ENCODE assay signal across 13 mouse cellular contexts in the genomic region with DNA sequence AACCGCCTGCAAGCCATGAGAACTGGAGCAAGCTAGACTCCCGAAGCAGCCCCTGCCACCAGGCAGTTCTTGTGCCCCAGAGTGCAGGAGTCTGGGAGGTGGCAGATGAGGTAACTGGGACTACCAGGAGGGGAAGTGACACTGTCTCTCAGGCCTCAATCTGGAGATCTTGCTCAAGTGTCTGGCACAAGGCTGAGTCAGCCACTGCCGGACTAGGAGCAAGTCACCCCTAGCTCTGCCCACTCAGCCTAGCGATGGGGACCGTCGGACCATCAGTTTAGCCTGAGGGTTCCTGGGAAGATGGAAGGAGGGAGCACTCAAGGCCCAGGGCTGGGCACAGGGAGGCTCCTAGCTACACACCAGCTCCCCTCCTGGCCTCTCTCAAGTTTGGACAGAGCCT. TPM values are rescaled to one million over a fixed set of nuclear protein-coding genes. Genes with fewer than 3 reads are reported as not detected.
A peak's percentile ranks its signal among the peaks of the same experiment; 100 is the strongest.
DNase-seq lines count a peak whose midpoint lies in the region; ATAC-seq and TF ChIP-seq lines count a peak whose summit lies in the region.
"Had no signal": no experiment of that assay in that cellular context is flagged by ENCODE, and none has a peak within 500 bp of the region (broad histone marks: within the 10 kb centered on the region; RNA-seq: fewer than 3 reads in every experiment).

No protein-coding gene starts in this region.

- DNase-seq in kidney, postnatal 36 days, result no peak
- DNase-seq in ovary, postnatal 14 days (ENCODE audit: low spot score), result no peak
- DNase-seq in kidney, postnatal 14 days, result no peak
- DNase-seq: adrenal gland, adult 2 months; cerebellum, postnatal 25 days; kidney, adult 11 months; left cerebral cortex, postnatal 4 days; thymus, postnatal 25 days had no signal

- no peak for TF ChIP-seq POLR2A in bone marrow, adult 2 months (IDR thresholded peaks at IDR 0.05; ENCODE audit: borderline replicate concordance, control insufficient read depth, low read depth, low read length)

- H3K27ac ChIP-seq in kidney, embryonic 15.5 days, result no peak overlapping the region
- H3K27ac ChIP-seq in bone marrow, adult 2 months (ENCODE audit: control insufficient read depth, insufficient read depth, low read depth, low read length, poor library complexity), result peak overlapping the region; percentile 50; the same call in 1 of the 2 replicates
- H3K27ac ChIP-seq: forebrain, embryonic 12.5 days had no signal

- 71% methylated on average over 6 of the region's 6 CpGs for WGBS in kidney, embryonic 15.5 days
- 38% methylated on average over 6 of the region's 6 CpGs for WGBS in bone marrow, adult 2 months

- H3K4me1 ChIP-seq in kidney, embryonic 15.5 days, result peaks cover 10% of the 10 kb centered on the region; the same call in 1 of the 2 replicates
- H3K4me1 ChIP-seq in bone marrow, adult 2 months (ENCODE audit: control insufficient read depth, insufficient read depth, low read length), result peaks cover 4% of the 10 kb centered on the region
- H3K4me1 ChIP-seq: forebrain, embryonic 12.5 days had no signal

- H3K36me3 ChIP-seq in kidney, embryonic 15.5 days, result no peaks in the 10 kb centered on the region
- H3K36me3 ChIP-seq: forebrain, embryonic 12.5 days had no signal

- no peak for TF ChIP-seq CTCF in bone marrow, adult 2 months (IDR thresholded peaks at IDR 0.05; ENCODE audit: control insufficient read depth, insufficient read depth, low read length)

- no peak overlapping the region for H3K4me3 ChIP-seq in kidney, embryonic 15.5 days (replicated peaks)
- H3K4me3 ChIP-seq in bone marrow, adult 2 months (replicated peaks; ENCODE audit: control insufficient read depth, low read depth, low read length), result peak overlapping the region; percentile 47
- H3K4me3 ChIP-seq: forebrain, embryonic 12.5 days had no signal

- no peak overlapping the region for H3K9ac ChIP-seq in kidney, embryonic 15.5 days
- H3K9ac ChIP-seq: forebrain, embryonic 12.5 days had no signal

- no peaks in the 10 kb centered on the region for H3K9me3 ChIP-seq in kidney, embryonic 15.5 days (replicated peaks)
- H3K9me3 ChIP-seq: forebrain, embryonic 12.5 days had no signal

- 0 out of 2 replicates have a peak, but pooled peaks cover 4% of the 10 kb centered on the region for H3K27me3 ChIP-seq in kidney, embryonic 15.5 days

- ATAC-seq in kidney, embryonic 15.5 days (replicated peaks; ENCODE audit: low FRiP score), result peak; percentile 9; the same call in 1 of the 2 replicates
- peak; percentile 93 for ATAC-seq in granulocyte monocyte progenitor cell, adult 5-6 weeks (replicated peaks; ENCODE audit: poor library complexity, severe bottlenecking)
- peak; percentile 87 for ATAC-seq in megakaryocyte progenitor cell, adult 5-6 weeks (replicated peaks; ENCODE audit: poor library complexity)

- H3K4me2 ChIP-seq in kidney, embryonic 15.5 days, result no peak overlapping the region
- H3K4me2 ChIP-seq: forebrain, embryonic 12.5 days had no signal

RNA-seq across cellular contexts. Expression of a gene that starts 10.2 kb away (rescaled TPM):
- polyA plus RNA-seq in kidney, embryonic 15.5 days (2015; fragmentation: Nextera tagmentation; extraction: Ambion mirVana), result 5.2 TPM in 2 replicates
- polyA plus RNA-seq in bone marrow, adult 2 months (2011; ENCODE audit: insufficient read depth, insufficient read length, low replicate concordance, missing spikeins), result 1.3 TPM in 2 replicates
- total RNA-seq in granulocyte monocyte progenitor cell, adult 5-6 weeks (2014; fragmentation: Nextera tagmentation), result not detected in 2 replicates
- total RNA-seq in granulocyte monocyte progenitor cell, adult 5-6 weeks (2017), result 0.17 TPM in 1 of 2 replicates, not detected in the other
- 0.42 and 0.49 TPM in 2 replicates for total RNA-seq in megakaryocyte progenitor cell, adult 5-6 weeks (2015)
- total RNA-seq in megakaryocyte progenitor cell, adult 5-6 weeks (2017), result 0.04 TPM in 1 of 2 replicates, not detected in the other

RNA-seq across cellular contexts. Expression of a gene that starts 32.3 kb away (rescaled TPM):
- 9.1 and 12.2 TPM in 2 replicates for polyA plus RNA-seq in kidney, embryonic 15.5 days (2015; fragmentation: Nextera tagmentation; extraction: Ambion mirVana)
- 2.6 and 8.9 TPM in 2 replicates for polyA plus RNA-seq in bone marrow, adult 2 months (2011; ENCODE audit: insufficient read depth, insufficient read length, low replicate concordance, missing spikeins)
- 0.30 TPM in 1 of 2 replicates, not detected in the other for total RNA-seq in granulocyte monocyte progenitor cell, adult 5-6 weeks (2014; fragmentation: Nextera tagmentation)
- total RNA-seq in granulocyte monocyte progenitor cell, adult 5-6 weeks (2017), result not detected in 2 replicates
- total RNA-seq in megakaryocyte progenitor cell, adult 5-6 weeks (2015), result 0.12 and 0.44 TPM in 2 replicates
- total RNA-seq in megakaryocyte progenitor cell, adult 5-6 weeks (2017), result 0.08 TPM in 1 of 2 replicates, not detected in the other

RNA-seq across cellular contexts. Expression of a gene that starts 48.4 kb away (rescaled TPM):
- 1.1 and 1.5 TPM in 2 replicates for polyA plus RNA-seq in kidney, embryonic 15.5 days (2015; fragmentation: Nextera tagmentation; extraction: Ambion mirVana)
- polyA plus RNA-seq in bone marrow, adult 2 months (2011; ENCODE audit: insufficient read depth, insufficient read length, low replicate concordance, missing spikeins), result 0.72 and 0.82 TPM in 2 replicates
- 8.7 and 15.1 TPM in 2 replicates for total RNA-seq in granulocyte monocyte progenitor cell, adult 5-6 weeks (2014; fragmentation: Nextera tagmentation)
- total RNA-seq in granulocyte monocyte progenitor cell, adult 5-6 weeks (2017), result 6.2 and 7.8 TPM in 2 replicates
- total RNA-seq in megakaryocyte progenitor cell, adult 5-6 weeks (2015), result 5.5 and 5.7 TPM in 2 replicates
- 6.8 and 6.9 TPM in 2 replicates for total RNA-seq in megakaryocyte progenitor cell, adult 5-6 weeks (2017)

Comparison
In these comparisons a context has a peak if more than half of its experiments do, and no peak if none do; other contexts are left out.
1. ATAC-seq: peak in every context shown above with its lines; median percentile 93 in granulocyte monocyte progenitor cell, adult 5-6 weeks; 87 in megakaryocyte progenitor cell, adult 5-6 weeks; 9 in kidney, embryonic 15.5 days.